Mouse (Mus musculus): ENCODE results near the gene Amot. TPM values are rescaled to one million over a fixed set of nuclear protein-coding genes. Genes with fewer than 3 reads are reported as not detected.

Amot gene
- polyA plus RNA-seq, 1 experiment from 2014 or later = 8.9 TPM

DNA sequence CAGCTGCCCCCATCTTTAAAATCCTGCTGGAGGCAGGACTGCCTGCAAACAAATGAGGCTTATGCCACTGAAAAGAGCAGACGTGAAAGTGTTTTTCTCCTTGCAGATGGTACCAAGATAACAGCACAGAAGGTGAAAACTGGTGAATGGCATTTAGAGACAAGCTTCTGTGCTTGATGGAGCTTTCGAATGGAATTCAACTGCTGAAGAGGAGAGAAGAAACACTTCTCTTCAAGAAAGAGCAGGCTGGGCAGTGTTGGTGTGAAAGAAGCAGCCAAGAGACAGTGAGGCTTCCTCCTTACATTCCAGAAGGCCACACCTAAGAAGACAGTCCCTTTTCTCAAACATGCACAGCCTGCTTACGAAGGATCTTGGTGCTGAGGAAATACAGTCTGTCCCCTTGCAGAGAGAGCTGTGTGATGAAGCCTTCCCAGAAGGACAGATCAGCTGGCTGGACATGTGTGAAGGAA lies 27.2 kb downstream of the Amot start:
- Histone ChIP-seq H3K9me3 (replicated peaks) (no peaks in the 10 kb centered on the region), H3K4me3 (no peak overlapping the region), H3K36me3 (peaks cover 11% of the 10 kb centered on the region; the same call in 1 of the 2 replicates), H3K4me2 (no peak overlapping the region), H3K27ac (no peak overlapping the region), H3K4me1 (peaks cover 38% of the 10 kb centered on the region), H3K9ac (no peak overlapping the region), H3K27me3 (replicated peaks) (no peaks in the 10 kb centered on the region)
- no peak for ATAC-seq
- WGBS (ENCODE audit: insufficient replicate concordance) = 63% methylated on average over 3 of the region's 3 CpGs

DNA sequence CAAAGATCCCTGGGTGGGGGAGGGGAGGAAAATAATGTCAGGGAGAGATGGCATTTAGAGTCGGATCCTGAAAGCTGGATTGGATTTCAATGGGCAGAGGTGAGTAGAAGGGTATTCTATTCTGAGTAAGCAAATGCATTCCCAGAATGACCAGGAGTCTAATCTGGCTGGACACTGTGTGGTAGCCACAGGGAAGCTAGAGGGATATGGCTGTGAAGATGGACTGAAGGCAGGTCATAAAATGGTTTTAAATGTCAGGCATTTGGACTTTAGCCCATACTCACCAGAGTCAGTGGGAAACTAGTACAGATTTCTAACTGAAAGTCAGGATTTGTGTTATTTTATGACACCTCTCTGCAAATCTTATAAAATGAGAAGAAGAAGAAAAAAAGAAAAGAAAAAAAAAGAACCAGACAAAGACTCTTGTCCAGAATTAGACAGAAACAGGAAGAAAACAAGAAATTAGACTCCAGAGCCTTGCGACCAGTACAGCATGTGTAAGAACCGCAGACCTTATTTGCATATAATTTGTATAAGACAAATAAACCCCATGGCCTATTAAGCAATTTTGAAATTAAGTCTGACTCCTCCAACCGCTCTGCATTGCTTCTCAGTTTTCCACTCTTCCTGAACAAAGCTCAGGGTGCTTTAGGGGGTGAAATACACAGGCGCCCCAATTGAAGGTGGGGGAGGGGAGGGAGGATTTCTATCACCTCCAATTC lies 27.8 kb downstream of the Amot start:
- no peak overlapping the region for H3K27ac ChIP-seq
- peaks cover 11% of the 10 kb centered on the region; the same call in 1 of the 2 replicates for H3K36me3 ChIP-seq
- H3K4me3 ChIP-seq = no peak overlapping the region
- no peaks in the 10 kb centered on the region for H3K9me3 ChIP-seq (replicated peaks)
- WGBS (ENCODE audit: insufficient replicate concordance) = 75% methylated on average over 5 of the region's 5 CpGs
- no peaks in the 10 kb centered on the region for H3K27me3 ChIP-seq (replicated peaks)
- no peak overlapping the region for H3K9ac ChIP-seq
- no peak overlapping the region for H3K4me2 ChIP-seq
- ATAC-seq = no peak
- H3K4me1 ChIP-seq = peaks cover 32% of the 10 kb centered on the region

DNA sequence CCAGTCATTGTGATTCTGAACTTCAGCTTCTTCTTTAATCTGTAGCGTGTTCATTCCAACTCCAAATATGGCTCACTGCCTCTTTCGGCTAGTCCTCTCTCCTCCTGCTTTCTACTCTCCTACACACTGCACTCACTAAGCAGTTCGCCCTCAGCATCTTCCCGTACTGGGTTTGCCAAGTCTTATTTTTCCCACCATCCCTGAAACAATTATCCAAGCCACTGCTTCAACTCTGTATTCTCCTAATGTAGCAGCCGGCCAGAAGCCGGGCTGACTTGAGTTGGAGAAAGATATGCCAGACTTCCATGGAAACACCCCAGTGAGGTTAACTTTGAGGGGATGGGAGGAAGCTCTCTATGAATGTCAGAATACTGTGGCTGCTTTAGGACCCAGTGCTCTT lies 36.7 kb downstream of the Amot start:
- H3K36me3 ChIP-seq = peaks cover 8% of the 10 kb centered on the region
- H3K4me3 ChIP-seq = no peak overlapping the region
- H3K27ac ChIP-seq = no peak overlapping the region
- H3K4me2 ChIP-seq = no peak overlapping the region
- H3K9ac ChIP-seq = no peak overlapping the region
- 88% methylated on average over 6 of the region's 6 CpGs for WGBS (ENCODE audit: insufficient replicate concordance)
- H3K27me3 ChIP-seq (replicated peaks) = no peaks in the 10 kb centered on the region
- no peaks in the 10 kb centered on the region for H3K4me1 ChIP-seq
- no peak for ATAC-seq
- H3K9me3 ChIP-seq (replicated peaks) = no peaks in the 10 kb centered on the region

DNA sequence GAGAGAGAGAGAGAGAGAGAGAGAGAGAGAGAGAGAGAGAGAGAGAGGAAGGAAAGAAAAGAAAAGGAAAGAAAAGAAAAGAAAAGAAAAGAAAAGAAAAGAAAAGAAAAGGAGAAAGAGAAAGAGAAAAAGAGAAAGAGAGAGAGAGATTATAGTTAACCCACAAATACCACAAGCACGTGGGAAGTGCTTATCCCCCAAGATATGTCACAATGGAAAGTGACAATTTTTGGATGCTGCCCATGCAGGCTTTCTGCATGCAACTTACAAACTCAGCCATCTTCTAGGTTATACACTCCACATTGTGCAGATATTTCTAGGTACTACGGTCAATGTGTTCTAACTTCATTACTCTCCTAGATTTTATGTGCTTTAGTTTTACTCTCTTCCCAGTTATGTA lies 41.5 kb downstream of the Amot start:
- no peaks in the 10 kb centered on the region for H3K36me3 ChIP-seq
- no peaks in the 10 kb centered on the region for H3K9me3 ChIP-seq (replicated peaks)
- no peak overlapping the region for H3K27ac ChIP-seq
- no peaks in the 10 kb centered on the region for H3K4me1 ChIP-seq
- WGBS (ENCODE audit: insufficient replicate concordance) = 47% methylated on average over 2 of the region's 2 CpGs
- no peaks in the 10 kb centered on the region for H3K27me3 ChIP-seq (replicated peaks)
- no peak overlapping the region for H3K4me2 ChIP-seq
- H3K4me3 ChIP-seq = no peak overlapping the region
- ATAC-seq = no peak
- H3K9ac ChIP-seq = no peak overlapping the region

- no peak for ATAC-seq
- 49% methylated on average over 3 of the region's 3 CpGs for WGBS (ENCODE audit: insufficient replicate concordance)
- Histone ChIP-seq H3K4me3 (no peak overlapping the region), H3K9me3 (replicated peaks) (no peaks in the 10 kb centered on the region), H3K4me1 (no peaks in the 10 kb centered on the region), H3K36me3 (no peaks in the 10 kb centered on the region), H3K9ac (no peak overlapping the region), H3K27ac (no peak overlapping the region), H3K27me3 (replicated peaks) (no peaks in the 10 kb centered on the region), H3K4me2 (no peak overlapping the region)
These were observed 43.6 kb downstream of the Amot start for GRCm38 (mm10) chrX:145461339-145461738.

DNA sequence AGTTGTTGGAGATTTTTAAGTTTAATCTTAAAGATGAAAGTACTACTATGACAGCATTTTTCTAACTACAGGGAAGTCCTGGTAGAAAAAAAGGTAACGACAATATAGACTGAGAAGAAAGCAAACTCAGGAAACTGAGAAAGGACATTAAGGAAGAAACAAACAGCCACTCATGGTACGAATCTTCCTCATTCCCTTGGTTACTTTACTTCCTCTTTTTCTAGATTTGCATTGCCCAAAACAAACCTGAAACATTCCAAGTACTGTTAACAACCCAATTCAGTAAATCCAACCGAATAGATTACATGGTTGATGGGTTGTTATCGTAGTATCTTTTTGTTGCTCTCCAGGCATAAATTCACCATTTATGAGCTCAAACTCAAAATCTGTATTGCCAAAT lies 48.7 kb downstream of the Amot start:
- 48% methylated on average over 4 of the region's 4 CpGs for WGBS (ENCODE audit: insufficient replicate concordance)
- Histone ChIP-seq H3K4me3 (no peak overlapping the region), H3K27me3 (replicated peaks) (no peaks in the 10 kb centered on the region), H3K9me3 (replicated peaks) (no peaks in the 10 kb centered on the region), H3K4me1 (no peaks in the 10 kb centered on the region), H3K4me2 (no peak overlapping the region), H3K9ac (no peak overlapping the region), H3K36me3 (no peaks in the 10 kb centered on the region; the same call in 1 of the 2 replicates), H3K27ac (no peak overlapping the region)
- no peak for ATAC-seq

GRCm38 (mm10) chrX:145455629-145456028 lies 49.4 kb downstream of the Amot start:
- H3K9ac ChIP-seq = no peak overlapping the region
- H3K27ac ChIP-seq = no peak overlapping the region
- WGBS (ENCODE audit: insufficient replicate concordance) = 76% methylated on average over 6 of the region's 6 CpGs
- no peaks in the 10 kb centered on the region for H3K9me3 ChIP-seq (replicated peaks)
- H3K4me1 ChIP-seq = no peaks in the 10 kb centered on the region
- no peaks in the 10 kb centered on the region for H3K27me3 ChIP-seq (replicated peaks)
- no peak overlapping the region for H3K4me2 ChIP-seq
- no peak overlapping the region for H3K4me3 ChIP-seq
- no peak for ATAC-seq
- peaks cover 5% of the 10 kb centered on the region for H3K36me3 ChIP-seq

- Histone ChIP-seq H3K27me3 (replicated peaks) (no peaks in the 10 kb centered on the region), H3K27ac (no peak overlapping the region), H3K4me1 (no peaks in the 10 kb centered on the region), H3K4me3 (no peak overlapping the region), H3K36me3 (peaks cover 10% of the 10 kb centered on the region), H3K9ac (no peak overlapping the region), H3K4me2 (no peak overlapping the region), H3K9me3 (replicated peaks) (no peaks in the 10 kb centered on the region)
- no peak for ATAC-seq
- 70% methylated on average over 4 of the region's 4 CpGs for WGBS (ENCODE audit: insufficient replicate concordance)
These were observed 50.2 kb downstream of the Amot start for GRCm38 (mm10) chrX:145454828-145455227.

GRCm38 (mm10) chrX:145441526-145441925 lies 63.5 kb downstream of the Amot start:
- 82% methylated on average over 2 of the region's 2 CpGs for WGBS (ENCODE audit: insufficient replicate concordance)
- Histone ChIP-seq H3K4me2 (no peak overlapping the region), H3K27ac (no peak overlapping the region), H3K9ac (no peak overlapping the region), H3K4me3 (no peak overlapping the region), H3K4me1 (no peaks in the 10 kb centered on the region), H3K36me3 (no peaks in the 10 kb centered on the region), H3K9me3 (replicated peaks) (no peaks in the 10 kb centered on the region), H3K27me3 (replicated peaks) (no peaks in the 10 kb centered on the region)
- no peak for ATAC-seq

DNA sequence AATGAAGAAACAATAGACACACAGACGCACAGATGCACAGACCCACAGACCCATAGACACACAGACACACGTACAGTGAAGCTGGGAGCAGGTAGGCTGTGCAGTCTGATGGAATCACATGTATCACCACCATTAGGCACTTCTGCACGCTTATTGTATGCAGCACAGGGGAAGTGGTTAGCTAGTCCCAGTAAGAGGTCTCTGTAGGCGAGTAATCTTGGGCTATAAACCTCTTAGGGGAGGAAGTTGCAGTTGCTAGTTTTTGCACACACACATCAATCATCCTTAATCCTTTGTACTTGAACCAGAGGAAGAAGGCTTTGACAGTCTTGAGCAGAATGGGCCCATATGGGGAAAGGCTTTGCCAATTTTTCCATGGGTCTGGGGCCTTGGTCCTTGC lies 71.3 kb downstream of the Amot start:
- no peaks in the 10 kb centered on the region for H3K36me3 ChIP-seq

GRCm38 (mm10) chrX:145430836-145431570 lies 74.0 kb downstream of the Amot start:
- Histone ChIP-seq H3K9ac (no peak overlapping the region), H3K9me3 (replicated peaks) (no peaks in the 10 kb centered on the region), H3K27ac (no peak overlapping the region), H3K27me3 (replicated peaks) (no peaks in the 10 kb centered on the region), H3K4me2 (no peak overlapping the region), H3K36me3 (no peaks in the 10 kb centered on the region), H3K4me3 (no peak overlapping the region), H3K4me1 (no peaks in the 10 kb centered on the region)
- no peak for ATAC-seq
- WGBS (ENCODE audit: insufficient replicate concordance) = 59% methylated on average over 5 of the region's 5 CpGs

More for the DNA sequence above, 71.3 kb downstream of the Amot start:
- H3K27ac ChIP-seq = no peak overlapping the region
- WGBS (ENCODE audit: insufficient replicate concordance) = 40% methylated on average over 4 of the region's 4 CpGs
- no peak for ATAC-seq
- no peaks in the 10 kb centered on the region for H3K4me1 ChIP-seq
- H3K27me3 ChIP-seq (replicated peaks) = no peaks in the 10 kb centered on the region
- no peak overlapping the region for H3K4me2 ChIP-seq
- H3K9ac ChIP-seq = no peak overlapping the region
- H3K4me3 ChIP-seq = no peak overlapping the region
- H3K9me3 ChIP-seq (replicated peaks) = no peaks in the 10 kb centered on the region

DNA sequence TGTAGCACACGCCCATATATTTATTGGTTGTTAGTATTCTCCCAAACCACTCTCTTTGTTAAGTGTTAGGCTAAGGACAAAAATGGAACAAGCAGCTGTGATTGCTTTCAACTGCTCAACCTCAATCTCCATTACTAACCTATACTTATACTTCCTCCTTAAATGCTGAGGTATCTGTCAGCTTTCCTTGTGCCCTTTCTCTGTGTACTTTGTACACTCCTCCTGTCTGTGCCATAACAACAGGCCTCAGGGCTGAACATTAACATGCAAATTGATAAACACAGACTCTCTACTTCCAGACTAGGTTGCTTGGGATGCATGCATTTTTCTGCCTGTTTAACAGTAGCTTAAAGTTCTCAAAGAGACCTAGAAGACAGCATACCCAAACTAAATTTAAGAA lies 76.2 kb downstream of the Amot start:
- no peak overlapping the region for H3K4me3 ChIP-seq
- H3K4me2 ChIP-seq = no peak overlapping the region
- H3K27me3 ChIP-seq (replicated peaks) = no peaks in the 10 kb centered on the region
- H3K9ac ChIP-seq = no peak overlapping the region
- no peaks in the 10 kb centered on the region for H3K9me3 ChIP-seq (replicated peaks)
- ATAC-seq = no peak
- 64% methylated on average over 1 of the region's 1 CpGs for WGBS (ENCODE audit: insufficient replicate concordance)
- H3K36me3 ChIP-seq = no peaks in the 10 kb centered on the region
- H3K27ac ChIP-seq = no peak overlapping the region
- H3K4me1 ChIP-seq = no peaks in the 10 kb centered on the region
